Mouse (Mus musculus) liver, embryonic 13.5 days (tissue): ENCODE results near the gene L3mbtl4. TPM values are rescaled to one million over a fixed set of nuclear protein-coding genes. Genes with fewer than 3 reads are reported as not detected.

Experiments
- ATAC-seq: fragments of 200-750 bp; cut with Nextera tagmentation; 2 replicates; pipeline ENCODE4 v1.8.0; 2017; ENCODE audit warnings: low read depth, mild to moderate bottlenecking, moderate number of reproducible peaks, moderate library complexity
- DNase-seq: peaks from one replicate; pipeline ENCODE4 v3.0.0; 2022
- H3K27ac ChIP-seq: fragments of 300-500 bp; sonication (generic); 2 replicates; pipeline ENCODE4 v1.5.1; 2015; ENCODE audit warnings: moderate library complexity, mild to moderate bottlenecking, inconsistent platforms
- H3K27me3 ChIP-seq: fragments of 300-500 bp; sonication (generic); 2 replicates; pipeline ENCODE4 v1.6.1; 2015; ENCODE audit warnings: mild to moderate bottlenecking, inconsistent platforms
- H3K36me3 ChIP-seq: fragments of 300-500 bp; sonication (generic); 2 replicates; pipeline ENCODE4 v1.6.1; 2015; ENCODE audit warnings: mild to moderate bottlenecking, inconsistent platforms
- H3K4me1 ChIP-seq: fragments of 300-500 bp; sonication (generic); replicated peaks from 2 replicates; pipeline ENCODE4 v1.6.1; 2015; ENCODE audit warnings: inconsistent platforms
- H3K4me2 ChIP-seq: fragments of 300-500 bp; sonication (generic); 2 replicates; pipeline ENCODE4 v1.6.1; 2015; ENCODE audit warnings: inconsistent platforms, mild to moderate bottlenecking, moderate library complexity
- H3K4me3 ChIP-seq: fragments of 300-500 bp; sonication (generic); replicated peaks from 2 replicates; pipeline ENCODE4 v1.5.1; 2015; ENCODE audit warnings: mild to moderate bottlenecking, inconsistent platforms
- H3K9ac ChIP-seq: fragments of 300-500 bp; sonication (generic); 2 replicates; pipeline ENCODE4 v1.6.1; 2015; ENCODE audit warnings: mild to moderate bottlenecking, inconsistent platforms
- H3K9me3 ChIP-seq: fragments of 300-500 bp; sonication (generic); replicated peaks from 2 replicates; pipeline ENCODE4 v1.6.1; 2016; ENCODE audit warnings: inconsistent platforms
- WGBS: fragments of 180-500 bp; shearing (Covaris S2); methylation state at CpG from one replicate; pipeline ENCODE4 v1.1.7; 2015; ENCODE audit not compliant: insufficient replicate concordance; 5-methylcytosine and 5-hydroxymethylcytosine counted together
- polyA plus RNA-seq: library from polyadenylated mRNA; unstranded; fragments of >200 nt; fragmentation: Nextera tagmentation; extraction: Ambion mirVana; gene quantifications from 2 replicates; pipeline ENCODE4 v1.2.1, GENCODE M21; 2015

Gene L3mbtl4
- polyA plus RNA-seq, 1 experiment from 2014 or later: not detected

GRCm38 (mm10) chr17:68710701-68711100 lies 437.1 kb downstream of the L3mbtl4 start:
- no peaks in the 10 kb centered on the region for H3K27me3 ChIP-seq
- no peak for ATAC-seq
- WGBS: 53% methylated on average over 5 of the region's 5 CpGs

GRCm38 (mm10) chr17:68711350-68711749 lies 437.8 kb downstream of the L3mbtl4 start:
- Histone ChIP-seq H3K4me2 (no peak overlapping the region), H3K4me3 (no peak overlapping the region), H3K27me3 (no peaks in the 10 kb centered on the region), H3K9ac (no peak overlapping the region), H3K4me1 (no peaks in the 10 kb centered on the region), H3K27ac (no peak overlapping the region), H3K9me3 (no peaks in the 10 kb centered on the region), H3K36me3 (no peaks in the 10 kb centered on the region)
- ATAC-seq (no peak), DNase-seq (no peak)
- WGBS: 58% methylated on average over 3 of the region's 3 CpGs

More at GRCm38 (mm10) chr17:68710701-68711100, 437.1 kb downstream of the L3mbtl4 start:
- Histone ChIP-seq H3K4me2 (no peak overlapping the region), H3K9me3 (no peaks in the 10 kb centered on the region), H3K36me3 (no peaks in the 10 kb centered on the region), H3K27ac (no peak overlapping the region), H3K4me3 (no peak overlapping the region), H3K9ac (no peak overlapping the region), H3K4me1 (no peaks in the 10 kb centered on the region)
- no peak for DNase-seq

- Histone ChIP-seq H3K36me3 (no peaks in the 10 kb centered on the region), H3K4me2 (no peak overlapping the region), H3K27me3 (no peaks in the 10 kb centered on the region), H3K9me3 (0 out of 2 replicates have a peak, but pooled peaks cover 4% of the 10 kb centered on the region), H3K4me3 (no peak overlapping the region), H3K9ac (no peak overlapping the region), H3K4me1 (no peaks in the 10 kb centered on the region), H3K27ac (no peak overlapping the region)
- WGBS: 17% methylated on average over 1 of the region's 1 CpGs
- no peak for DNase-seq
- ATAC-seq: no peak
Observed at GRCm38 (mm10) chr17:68748296-68748695, 474.7 kb downstream of the L3mbtl4 start.

- H3K27ac ChIP-seq: no peak overlapping the region
- no peak overlapping the region for H3K4me2 ChIP-seq
- DNase-seq (no peak), ATAC-seq (no peak)
- H3K27me3 ChIP-seq: no peaks in the 10 kb centered on the region
- no peaks in the 10 kb centered on the region for H3K36me3 ChIP-seq
- H3K4me3 ChIP-seq: no peak overlapping the region
- 58% methylated on average over 6 of the region's 6 CpGs for WGBS
- H3K4me1 ChIP-seq: no peaks in the 10 kb centered on the region
- H3K9ac ChIP-seq: no peak overlapping the region
- H3K9me3 ChIP-seq: 0 out of 2 replicates have a peak, but pooled peaks cover 4% of the 10 kb centered on the region
Observed at GRCm38 (mm10) chr17:68750513-68750912, 476.9 kb downstream of the L3mbtl4 start.

- H3K27ac ChIP-seq: no peak overlapping the region
- H3K4me2 ChIP-seq: no peak overlapping the region
- 64% methylated on average over 7 of the region's 7 CpGs for WGBS
- no peaks in the 10 kb centered on the region for H3K4me1 ChIP-seq
- H3K27me3 ChIP-seq: no peaks in the 10 kb centered on the region
- H3K9ac ChIP-seq: no peak overlapping the region
- no peaks in the 10 kb centered on the region for H3K9me3 ChIP-seq
- no peak overlapping the region for H3K4me3 ChIP-seq
- no peak for ATAC-seq
- H3K36me3 ChIP-seq: no peaks in the 10 kb centered on the region
- DNase-seq: no peak
Observed at GRCm38 (mm10) chr17:68753112-68753511, 479.5 kb downstream of the L3mbtl4 start.

- no peak for DNase-seq
- H3K4me3 ChIP-seq: no peak overlapping the region
- H3K4me1 ChIP-seq: no peaks in the 10 kb centered on the region
- no peak overlapping the region for H3K27ac ChIP-seq
- 70% methylated on average over 11 of the region's 11 CpGs for WGBS
- no peak overlapping the region for H3K4me2 ChIP-seq
- no peak for ATAC-seq
- H3K36me3 ChIP-seq: no peaks in the 10 kb centered on the region
- no peaks in the 10 kb centered on the region for H3K27me3 ChIP-seq
- H3K9ac ChIP-seq: no peak overlapping the region
- no peaks in the 10 kb centered on the region for H3K9me3 ChIP-seq
Observed at GRCm38 (mm10) chr17:68754789-68755188, 481.2 kb downstream of the L3mbtl4 start.

GRCm38 (mm10) chr17:68758428-68758827 lies 484.8 kb downstream of the L3mbtl4 start:
- 35% methylated on average over 5 of the region's 5 CpGs for WGBS
- Histone ChIP-seq H3K4me1 (no peaks in the 10 kb centered on the region), H3K4me2 (no peak overlapping the region), H3K9ac (no peak overlapping the region), H3K4me3 (no peak overlapping the region), H3K36me3 (no peaks in the 10 kb centered on the region), H3K27me3 (no peaks in the 10 kb centered on the region), H3K27ac (no peak overlapping the region), H3K9me3 (no peaks in the 10 kb centered on the region)
- DNase-seq (no peak), ATAC-seq (no peak)

- no peaks in the 10 kb centered on the region for H3K9me3 ChIP-seq
- ATAC-seq (no peak), DNase-seq (no peak)
- H3K4me2 ChIP-seq: no peak overlapping the region
- no peak overlapping the region for H3K27ac ChIP-seq
- no peaks in the 10 kb centered on the region for H3K27me3 ChIP-seq
- no peaks in the 10 kb centered on the region for H3K36me3 ChIP-seq
- WGBS: 60% methylated on average over 3 of the region's 3 CpGs
- no peak overlapping the region for H3K9ac ChIP-seq
- H3K4me3 ChIP-seq: no peak overlapping the region
- H3K4me1 ChIP-seq: no peaks in the 10 kb centered on the region
Observed at GRCm38 (mm10) chr17:68758936-68759335, 485.3 kb downstream of the L3mbtl4 start.

GRCm38 (mm10) chr17:68759978-68760377 lies 486.4 kb downstream of the L3mbtl4 start:
- H3K9me3 ChIP-seq: no peaks in the 10 kb centered on the region
- H3K36me3 ChIP-seq: no peaks in the 10 kb centered on the region
- 73% methylated on average over 1 of the region's 1 CpGs for WGBS
- H3K27ac ChIP-seq: no peak overlapping the region
- no peak for ATAC-seq
- no peak overlapping the region for H3K4me2 ChIP-seq
- H3K4me1 ChIP-seq: no peaks in the 10 kb centered on the region
- no peak overlapping the region for H3K9ac ChIP-seq
- DNase-seq: no peak
- H3K27me3 ChIP-seq: no peaks in the 10 kb centered on the region
- H3K4me3 ChIP-seq: no peak overlapping the region

- Histone ChIP-seq H3K4me1 (no peaks in the 10 kb centered on the region), H3K4me2 (no peak overlapping the region), H3K36me3 (no peaks in the 10 kb centered on the region), H3K27ac (no peak overlapping the region), H3K27me3 (no peaks in the 10 kb centered on the region), H3K9ac (no peak overlapping the region), H3K9me3 (no peaks in the 10 kb centered on the region; the same call in 1 of the 2 replicates), H3K4me3 (no peak overlapping the region)
- 64% methylated on average over 10 of the region's 10 CpGs for WGBS
- no peak for DNase-seq
- ATAC-seq: no peak
Observed at GRCm38 (mm10) chr17:68764329-68764880, 490.8 kb downstream of the L3mbtl4 start.

GRCm38 (mm10) chr17:68769561-68769960 lies 496.0 kb downstream of the L3mbtl4 start:
- H3K9me3 ChIP-seq: no peaks in the 10 kb centered on the region; the same call in 1 of the 2 replicates
- H3K36me3 ChIP-seq: no peaks in the 10 kb centered on the region
- H3K9ac ChIP-seq: no peak overlapping the region
- no peak overlapping the region for H3K27ac ChIP-seq
- H3K4me2 ChIP-seq: no peak overlapping the region
- no peak for DNase-seq
- H3K4me3 ChIP-seq: no peak overlapping the region
- H3K27me3 ChIP-seq: no peaks in the 10 kb centered on the region
- ATAC-seq: no peak
- no peaks in the 10 kb centered on the region for H3K4me1 ChIP-seq
- WGBS: 71% methylated on average over 4 of the region's 4 CpGs

GRCm38 (mm10) chr17:68771046-68771750 lies 497.6 kb downstream of the L3mbtl4 start:
- Histone ChIP-seq H3K36me3 (no peaks in the 10 kb centered on the region), H3K4me1 (no peaks in the 10 kb centered on the region), H3K27me3 (no peaks in the 10 kb centered on the region), H3K9me3 (no peaks in the 10 kb centered on the region), H3K9ac (no peak overlapping the region), H3K27ac (no peak overlapping the region), H3K4me3 (no peak overlapping the region), H3K4me2 (no peak overlapping the region)
- ATAC-seq (no peak), DNase-seq (no peak)
- 50% methylated on average over 7 of the region's 7 CpGs for WGBS
